Mouse (Mus musculus) stomach, postnatal 0 days (tissue): ENCODE results near the gene Gpr68. TPM values are rescaled to one million over a fixed set of nuclear protein-coding genes. Genes with fewer than 3 reads are reported as not detected.

ENCODE experiments used
- ATAC-seq: fragments of 200-750 bp; cut with Nextera tagmentation; 2 replicates; pipeline ENCODE4 v1.8.0; 2017; ENCODE audit not compliant: low FRiP score, low TSS enrichment
- DNase-seq: peaks from one replicate; pipeline ENCODE4 v3.0.0-alpha.2; 2016; ENCODE audit warnings: low spot score
- H3K27ac ChIP-seq: fragments of 300-500 bp; sonication (generic); replicated peaks from 2 replicates; pipeline ENCODE4 v1.5.1; 2014; ENCODE audit warnings: mild to moderate bottlenecking, control low read depth
- H3K27me3 ChIP-seq: fragments of 300-500 bp; sonication (generic); 2 replicates; pipeline ENCODE4 v1.6.1; 2014; ENCODE audit warnings: low read length; ENCODE audit not compliant: control insufficient read depth, insufficient read depth
- H3K36me3 ChIP-seq: fragments of 300-500 bp; sonication (generic); 2 replicates; pipeline ENCODE4 v1.6.1; 2014; ENCODE audit warnings: low read length, mixed read lengths; ENCODE audit not compliant: control insufficient read depth, insufficient read depth
- H3K4me1 ChIP-seq: fragments of 300-500 bp; sonication (generic); replicated peaks from 2 replicates; pipeline ENCODE4 v1.6.1; 2014; ENCODE audit warnings: antibody characterized with exemption; ENCODE audit not compliant: control insufficient read depth, insufficient read depth
- H3K4me2 ChIP-seq: fragments of 300-500 bp; sonication (generic); replicated peaks from 2 replicates; pipeline ENCODE4 v1.6.1; 2014; ENCODE audit warnings: low read depth, mild to moderate bottlenecking, control low read depth, moderate library complexity
- H3K4me3 ChIP-seq: fragments of 300-500 bp; sonication (generic); 2 replicates; pipeline ENCODE4 v1.5.1; 2014; ENCODE audit warnings: low read depth, low read length, control low read depth
- H3K9ac ChIP-seq: fragments of 300-500 bp; sonication (generic); 2 replicates; pipeline ENCODE4 v1.6.1; 2014; ENCODE audit warnings: mild to moderate bottlenecking, low read length, control low read depth, mixed read lengths
- H3K9me3 ChIP-seq: fragments of 300-500 bp; sonication (generic); 2 replicates; pipeline ENCODE4 v1.6.1; 2016; ENCODE audit warnings: low read length; ENCODE audit not compliant: control insufficient read depth
- CTCF ChIP-seq: IDR thresholded peaks from 2 replicates; pipeline ENCODE4 v1.5.1; 2016; ENCODE audit warnings: antibody characterized with exemption, low read depth, mild to moderate bottlenecking, moderate library complexity
- EP300 ChIP-seq: optimal IDR thresholded peaks from 2 replicates; pipeline ENCODE3; 2016; ENCODE audit warnings: antibody characterized with exemption
- WGBS: fragments of 180-500 bp; shearing (Covaris S2); extraction: QIAGEN DNeasy Blood & Tissue Kit; methylation state at CpG from one replicate; pipeline ENCODE4 v1.1.7; 2014; 5-methylcytosine and 5-hydroxymethylcytosine counted together
- polyA plus RNA-seq: library from polyadenylated mRNA; unstranded; fragments of >200 nt; fragmentation: Nextera tagmentation; extraction: Ambion mirVana; gene quantifications from 2 replicates; pipeline ENCODE4 v1.2.1, GENCODE M21; 2015

The Gpr68 gene
- polyA plus RNA-seq, 1 experiment from 2014 or later: 0.44 TPM

- peak overlapping the region; percentile 26; the same call in 1 of the 2 replicates for H3K4me3 ChIP-seq
- DNase-seq (no peak), ATAC-seq (no peak)
- H3K27ac ChIP-seq: no peak overlapping the region
- no peak overlapping the region for H3K9ac ChIP-seq
- peaks cover 5% of the 10 kb centered on the region; the same call in 1 of the 2 replicates for H3K27me3 ChIP-seq
- H3K36me3 ChIP-seq: no peaks in the 10 kb centered on the region
- H3K4me1 ChIP-seq: no peaks in the 10 kb centered on the region
- TF ChIP-seq CTCF (no peak), EP300 (no peak)
- WGBS: 34% methylated on average over 12 of the region's 12 CpGs
- no peak overlapping the region for H3K4me2 ChIP-seq
- no peaks in the 10 kb centered on the region for H3K9me3 ChIP-seq
These were observed 10.0 kb downstream of the Gpr68 start for GRCm38 (mm10) chr12:100897736-100898650.

DNA sequence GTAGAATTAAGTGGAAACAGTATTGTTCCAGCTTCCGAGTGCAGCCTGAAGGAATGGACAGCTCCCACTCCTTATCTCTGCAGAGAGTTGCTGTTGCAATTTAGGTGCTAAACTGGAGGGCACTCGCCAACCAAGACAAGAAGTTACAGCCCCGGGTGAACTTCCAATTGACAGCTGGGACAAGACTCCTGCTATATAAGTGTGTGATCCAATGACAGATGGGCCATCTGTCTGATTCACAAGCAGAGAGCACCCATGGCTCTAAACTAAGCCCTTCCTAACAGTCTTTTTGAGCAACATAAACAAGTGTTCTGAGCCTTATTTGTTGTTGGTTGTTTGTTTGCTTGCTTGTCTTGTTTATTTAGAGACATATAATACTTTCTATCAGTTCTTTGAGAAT is 11.3 kb downstream of the Gpr68 start:
- Histone ChIP-seq H3K36me3 (no peaks in the 10 kb centered on the region), H3K4me1 (no peaks in the 10 kb centered on the region), H3K4me2 (no peak overlapping the region), H3K27me3 (peaks cover 5% of the 10 kb centered on the region; the same call in 1 of the 2 replicates), H3K4me3 (no peak overlapping the region), H3K9ac (no peak overlapping the region), H3K27ac (no peak overlapping the region), H3K9me3 (no peaks in the 10 kb centered on the region)
- no peak for DNase-seq
- WGBS: 23% methylated on average over 3 of the region's 3 CpGs
- TF ChIP-seq CTCF (no peak), EP300 (no peak)
- ATAC-seq: no peak

GRCm38 (mm10) chr12:100895504-100895903 is 12.5 kb downstream of the Gpr68 start:
- no peak for TF ChIP-seq CTCF
- no peak for TF ChIP-seq EP300
- WGBS: 7% methylated on average over 2 of the region's 2 CpGs
- ATAC-seq: no peak

DNA sequence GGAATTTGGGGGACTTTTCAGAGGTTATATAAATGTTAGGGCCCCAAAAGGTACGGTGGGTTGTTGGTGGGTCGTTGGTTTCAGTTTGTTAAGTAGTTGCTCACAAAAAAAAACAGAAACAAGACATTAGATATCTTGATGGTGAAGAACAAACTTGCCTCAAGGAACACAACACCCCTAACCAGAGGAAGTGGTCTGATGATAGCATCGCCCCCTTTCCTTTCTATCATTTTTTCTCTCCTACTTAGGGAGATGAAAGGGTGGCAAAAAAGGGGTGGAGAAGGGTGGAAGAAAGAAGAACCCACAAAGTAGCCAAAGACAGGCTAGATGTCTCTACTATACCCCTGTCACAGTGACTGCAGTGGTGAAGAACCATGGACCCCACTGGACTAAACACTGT is 17.4 kb downstream of the Gpr68 start:
- no peak overlapping the region for H3K9ac ChIP-seq
- H3K27me3 ChIP-seq: no peaks in the 10 kb centered on the region; the same call in 1 of the 2 replicates
- H3K4me3 ChIP-seq: no peak overlapping the region
- H3K4me1 ChIP-seq: no peaks in the 10 kb centered on the region
- H3K4me2 ChIP-seq: no peak overlapping the region
- ATAC-seq (no peak), DNase-seq (no peak)
- no peaks in the 10 kb centered on the region for H3K9me3 ChIP-seq
- no peaks in the 10 kb centered on the region for H3K36me3 ChIP-seq
- WGBS: 78% methylated on average over 3 of the region's 3 CpGs
- TF ChIP-seq EP300 (no peak), CTCF (no peak)
- H3K27ac ChIP-seq: no peak overlapping the region

More at GRCm38 (mm10) chr12:100895504-100895903, 12.5 kb downstream of the Gpr68 start:
- DNase-seq: no peak
- H3K36me3 ChIP-seq: no peaks in the 10 kb centered on the region
- no peak overlapping the region for H3K9ac ChIP-seq
- no peaks in the 10 kb centered on the region for H3K9me3 ChIP-seq
- peaks cover 5% of the 10 kb centered on the region; the same call in 1 of the 2 replicates for H3K27me3 ChIP-seq
- H3K4me2 ChIP-seq: no peak overlapping the region
- H3K27ac ChIP-seq: no peak overlapping the region
- H3K4me1 ChIP-seq: no peaks in the 10 kb centered on the region
- H3K4me3 ChIP-seq: no peak overlapping the region

- TF ChIP-seq EP300 (no peak), CTCF (peak; percentile 25; the same call in 1 of the 2 replicates)
- Histone ChIP-seq H3K27ac (no peak overlapping the region), H3K36me3 (no peaks in the 10 kb centered on the region), H3K9me3 (no peaks in the 10 kb centered on the region), H3K4me2 (no peak overlapping the region), H3K4me3 (no peak overlapping the region), H3K9ac (no peak overlapping the region), H3K27me3 (no peaks in the 10 kb centered on the region; the same call in 1 of the 2 replicates), H3K4me1 (no peaks in the 10 kb centered on the region)
- ATAC-seq: peak; percentile 67; the same call in 1 of the 2 replicates
- DNase-seq: peak; percentile 32
- 18% methylated on average over 12 of the region's 12 CpGs for WGBS
These were observed 20.2 kb downstream of the Gpr68 start for GRCm38 (mm10) chr12:100887801-100888258.

DNA sequence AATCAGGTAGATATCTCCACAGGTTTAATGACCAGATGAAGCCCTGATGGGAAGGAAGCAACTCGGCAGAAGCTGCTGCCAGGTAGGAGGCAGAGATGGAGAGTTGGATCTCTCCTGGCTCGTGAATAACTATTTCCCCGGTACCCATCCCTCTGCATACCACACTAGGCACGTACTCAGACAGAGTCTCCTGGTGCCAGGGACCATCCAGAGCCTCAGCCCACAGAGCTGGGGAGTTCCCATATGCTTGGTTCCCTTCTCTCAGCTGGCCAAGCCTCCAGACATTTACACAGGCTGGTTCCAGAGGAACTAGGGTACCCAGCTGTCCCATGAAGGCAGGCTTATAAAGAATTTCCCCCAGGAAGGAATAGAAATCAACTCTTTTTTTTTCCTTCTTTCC is 21.1 kb downstream of the Gpr68 start:
- no peaks in the 10 kb centered on the region for H3K36me3 ChIP-seq
- ATAC-seq (no peak), DNase-seq (no peak)
- no peak overlapping the region for H3K4me2 ChIP-seq
- H3K27me3 ChIP-seq: no peaks in the 10 kb centered on the region; the same call in 1 of the 2 replicates
- no peaks in the 10 kb centered on the region for H3K4me1 ChIP-seq
- H3K9ac ChIP-seq: no peak overlapping the region
- no peak overlapping the region for H3K4me3 ChIP-seq
- H3K27ac ChIP-seq: no peak overlapping the region
- TF ChIP-seq CTCF (no peak), EP300 (no peak)
- WGBS: 84% methylated on average over 4 of the region's 4 CpGs
- H3K9me3 ChIP-seq: no peaks in the 10 kb centered on the region
